Mouse (Mus musculus): Measurements from ENCODE around the gene Scn8a. TPM values are rescaled to one million over a fixed set of nuclear protein-coding genes. Genes with fewer than 3 reads are reported as not detected.

Gene Scn8a
- polyA plus RNA-seq, 1 experiment from 2014 or later = 18.1 TPM

- H3K4me1 ChIP-seq (ENCODE audit: control insufficient read depth, insufficient read depth, low read length) = peaks cover 9% of the 10 kb centered on the region; the same call in 1 of the 2 replicates
- H3K9ac ChIP-seq (ENCODE audit: low read depth, low read length) = no peak overlapping the region
- no peak overlapping the region for H3K4me3 ChIP-seq (ENCODE audit: low read depth, low read length)
- H3K27ac ChIP-seq (ENCODE audit: low read length) = no peak overlapping the region
- no peaks in the 10 kb centered on the region for H3K9me3 ChIP-seq (replicated peaks; ENCODE audit: control insufficient read depth, low read length, poor library complexity, severe bottlenecking)
- H3K36me3 ChIP-seq (ENCODE audit: control insufficient read depth, insufficient read depth, low read length) = no peaks in the 10 kb centered on the region
- H3K4me2 ChIP-seq (ENCODE audit: low read length) = no peak overlapping the region
- no peaks in the 10 kb centered on the region for H3K27me3 ChIP-seq (ENCODE audit: control insufficient read depth, insufficient read depth, low read depth, low read length)
- 43% methylated on average over 4 of the region's 4 CpGs for WGBS
- ATAC-seq = no peak
Observed at GRCm38 (mm10) chr15:101068671-101069070, 199.0 kb downstream of the Scn8a start.

- no peaks in the 10 kb centered on the region for H3K36me3 ChIP-seq (ENCODE audit: control insufficient read depth, insufficient read depth, low read length)
- H3K27ac ChIP-seq (ENCODE audit: low read length) = no peak overlapping the region
- H3K27me3 ChIP-seq (ENCODE audit: control insufficient read depth, insufficient read depth, low read depth, low read length) = no peaks in the 10 kb centered on the region
- no peak for ATAC-seq
- no peak overlapping the region for H3K9ac ChIP-seq (ENCODE audit: low read depth, low read length)
- H3K9me3 ChIP-seq (replicated peaks; ENCODE audit: control insufficient read depth, low read length, poor library complexity, severe bottlenecking) = no peaks in the 10 kb centered on the region
- peaks cover 9% of the 10 kb centered on the region; the same call in 1 of the 2 replicates for H3K4me1 ChIP-seq (ENCODE audit: control insufficient read depth, insufficient read depth, low read length)
- WGBS = 46% methylated on average over 9 of the region's 9 CpGs
- H3K4me3 ChIP-seq (ENCODE audit: low read depth, low read length) = no peak overlapping the region
- H3K4me2 ChIP-seq (ENCODE audit: low read length) = no peak overlapping the region
Observed at GRCm38 (mm10) chr15:101069641-101070190, 200.1 kb downstream of the Scn8a start.

GRCm38 (mm10) chr15:101070762-101071161 lies 201.1 kb downstream of the Scn8a start:
- Histone ChIP-seq H3K9ac (ENCODE audit: low read depth, low read length) (no peak overlapping the region), H3K27me3 (ENCODE audit: control insufficient read depth, insufficient read depth, low read depth, low read length) (no peaks in the 10 kb centered on the region), H3K4me1 (ENCODE audit: control insufficient read depth, insufficient read depth, low read length) (peaks cover 11% of the 10 kb centered on the region; the same call in 1 of the 2 replicates), H3K4me3 (ENCODE audit: low read depth, low read length) (no peak overlapping the region), H3K9me3 (replicated peaks; ENCODE audit: control insufficient read depth, low read length, poor library complexity, severe bottlenecking) (no peaks in the 10 kb centered on the region), H3K27ac (ENCODE audit: low read length) (no peak overlapping the region), H3K4me2 (ENCODE audit: low read length) (no peak overlapping the region), H3K36me3 (ENCODE audit: control insufficient read depth, insufficient read depth, low read length) (no peaks in the 10 kb centered on the region)
- no peak for ATAC-seq
- WGBS = 42% methylated on average over 5 of the region's 5 CpGs

- H3K36me3 ChIP-seq (ENCODE audit: control insufficient read depth, insufficient read depth, low read length) = no peaks in the 10 kb centered on the region
- H3K4me1 ChIP-seq (ENCODE audit: control insufficient read depth, insufficient read depth, low read length) = peaks cover 16% of the 10 kb centered on the region
- no peak for ATAC-seq
- H3K9me3 ChIP-seq (replicated peaks; ENCODE audit: control insufficient read depth, low read length, poor library complexity, severe bottlenecking) = no peaks in the 10 kb centered on the region
- no peak overlapping the region for H3K4me3 ChIP-seq (ENCODE audit: low read depth, low read length)
- H3K27me3 ChIP-seq (ENCODE audit: control insufficient read depth, insufficient read depth, low read depth, low read length) = no peaks in the 10 kb centered on the region
- no peak overlapping the region for H3K4me2 ChIP-seq (ENCODE audit: low read length)
- H3K27ac ChIP-seq (ENCODE audit: low read length) = no peak overlapping the region
- WGBS = 74% methylated on average over 2 of the region's 2 CpGs
- no peak overlapping the region for H3K9ac ChIP-seq (ENCODE audit: low read depth, low read length)
Observed at GRCm38 (mm10) chr15:101072736-101073135, 203.1 kb downstream of the Scn8a start.

- peaks cover 25% of the 10 kb centered on the region for H3K4me1 ChIP-seq (ENCODE audit: control insufficient read depth, insufficient read depth, low read length)
Observed at GRCm38 (mm10) chr15:101074067-101074466, 204.4 kb downstream of the Scn8a start.

GRCm38 (mm10) chr15:101075150-101075549 lies 205.5 kb downstream of the Scn8a start:
- peaks cover 22% of the 10 kb centered on the region for H3K4me1 ChIP-seq (ENCODE audit: control insufficient read depth, insufficient read depth, low read length)
- 72% methylated on average over 4 of the region's 4 CpGs for WGBS
- H3K4me2 ChIP-seq (ENCODE audit: low read length) = no peak overlapping the region

More at GRCm38 (mm10) chr15:101074067-101074466, 204.4 kb downstream of the Scn8a start:
- Histone ChIP-seq H3K9ac (ENCODE audit: low read depth, low read length) (no peak overlapping the region), H3K36me3 (ENCODE audit: control insufficient read depth, insufficient read depth, low read length) (no peaks in the 10 kb centered on the region), H3K4me3 (ENCODE audit: low read depth, low read length) (no peak overlapping the region), H3K4me2 (ENCODE audit: low read length) (no peak overlapping the region), H3K27ac (ENCODE audit: low read length) (no peak overlapping the region), H3K27me3 (ENCODE audit: control insufficient read depth, insufficient read depth, low read depth, low read length) (peaks cover 4% of the 10 kb centered on the region; the same call in 1 of the 2 replicates), H3K9me3 (replicated peaks; ENCODE audit: control insufficient read depth, low read length, poor library complexity, severe bottlenecking) (no peaks in the 10 kb centered on the region)
- ATAC-seq = no peak
- 68% methylated on average over 5 of the region's 5 CpGs for whole genome bisulfite sequencing

GRCm38 (mm10) chr15:101075656-101076055 lies 206.0 kb downstream of the Scn8a start:
- Histone ChIP-seq H3K27me3 (ENCODE audit: control insufficient read depth, insufficient read depth, low read depth, low read length) (peaks cover 4% of the 10 kb centered on the region; the same call in 1 of the 2 replicates), H3K27ac (ENCODE audit: low read length) (no peak overlapping the region), H3K9me3 (replicated peaks; ENCODE audit: control insufficient read depth, low read length, poor library complexity, severe bottlenecking) (no peaks in the 10 kb centered on the region), H3K9ac (ENCODE audit: low read depth, low read length) (no peak overlapping the region; the same call in 1 of the 2 replicates), H3K4me3 (ENCODE audit: low read depth, low read length) (0 out of 2 replicates have a peak overlapping the region, but pooled peaks have one; percentile 11), H3K36me3 (ENCODE audit: control insufficient read depth, insufficient read depth, low read length) (no peaks in the 10 kb centered on the region), H3K4me1 (ENCODE audit: control insufficient read depth, insufficient read depth, low read length) (peaks cover 22% of the 10 kb centered on the region), H3K4me2 (ENCODE audit: low read length) (peak overlapping the region; percentile 90)
- 30% methylated on average over 5 of the region's 5 CpGs for WGBS
- ATAC-seq = no peak

More at GRCm38 (mm10) chr15:101075150-101075549, 205.5 kb downstream of the Scn8a start:
- no peak overlapping the region for H3K4me3 ChIP-seq (ENCODE audit: low read depth, low read length)
- H3K27ac ChIP-seq (ENCODE audit: low read length) = no peak overlapping the region
- no peaks in the 10 kb centered on the region for H3K9me3 ChIP-seq (replicated peaks; ENCODE audit: control insufficient read depth, low read length, poor library complexity, severe bottlenecking)
- ATAC-seq = no peak
- peaks cover 4% of the 10 kb centered on the region; the same call in 1 of the 2 replicates for H3K27me3 ChIP-seq (ENCODE audit: control insufficient read depth, insufficient read depth, low read depth, low read length)
- no peak overlapping the region for H3K9ac ChIP-seq (ENCODE audit: low read depth, low read length)
- H3K36me3 ChIP-seq (ENCODE audit: control insufficient read depth, insufficient read depth, low read length) = no peaks in the 10 kb centered on the region

GRCm38 (mm10) chr15:101076071-101077000 lies 206.7 kb downstream of the Scn8a start:
- Histone ChIP-seq H3K9me3 (replicated peaks; ENCODE audit: control insufficient read depth, low read length, poor library complexity, severe bottlenecking) (no peaks in the 10 kb centered on the region), H3K9ac (ENCODE audit: low read depth, low read length) (peak overlapping the region; percentile 17; the same call in 1 of the 2 replicates), H3K27ac (ENCODE audit: low read length) (no peak overlapping the region), H3K27me3 (ENCODE audit: control insufficient read depth, insufficient read depth, low read depth, low read length) (peaks cover 4% of the 10 kb centered on the region; the same call in 1 of the 2 replicates), H3K4me1 (ENCODE audit: control insufficient read depth, insufficient read depth, low read length) (peaks cover 22% of the 10 kb centered on the region), H3K4me3 (ENCODE audit: low read depth, low read length) (peak overlapping the region; percentile 57), H3K4me2 (ENCODE audit: low read length) (peak overlapping the region; percentile 90), H3K36me3 (ENCODE audit: control insufficient read depth, insufficient read depth, low read length) (no peaks in the 10 kb centered on the region)
- 0 out of 2 replicates have a peak, but pooled peaks have one; percentile 28 for ATAC-seq
- WGBS = 7% methylated on average over 26 of the region's 26 CpGs

Data from midbrain, embryonic 16.5 days (tissue).